Mouse (Mus musculus): ENCODE results near the gene Myh14.
"Not testable (repeated sequence)": the region's sequence is repeated elsewhere in the genome, so short reads cannot be mapped to it uniquely, and the experiment has no call there.

Gene Myh14

DNA sequence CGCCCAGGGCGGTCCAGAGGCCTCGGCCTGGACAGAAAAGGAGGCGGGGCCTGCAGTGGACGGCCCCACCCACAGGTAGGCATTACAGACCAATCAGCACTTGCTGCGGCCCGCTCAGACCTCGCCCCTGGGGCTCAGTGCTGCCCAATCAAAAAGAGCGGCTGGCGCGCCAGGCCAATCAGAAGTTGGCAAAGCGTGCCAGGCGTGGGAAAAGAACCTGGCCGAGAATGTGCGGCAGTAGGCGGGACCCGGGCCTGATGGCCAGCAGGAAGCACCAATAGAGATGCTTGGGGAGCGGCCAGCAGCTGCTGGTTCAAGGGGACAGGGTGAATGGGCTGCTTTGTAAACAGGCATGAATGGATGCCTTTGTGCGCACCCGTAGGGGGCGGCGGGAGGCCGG is at the start of gene Myh14:
Gene Myh14, minus strand, starts transcription at position 41 of the 400 bp plus-strand sequence.
- DNase-seq (ENCODE audit: low spot score in 2 of 2): peak; percentile 88 to 92

- DNase-seq (ENCODE audit: low spot score in 2 of 2): no peak
Measured at GRCm38 (mm10) chr7:44709881-44710280, 39.2 kb upstream of the Myh14 start.

DNA sequence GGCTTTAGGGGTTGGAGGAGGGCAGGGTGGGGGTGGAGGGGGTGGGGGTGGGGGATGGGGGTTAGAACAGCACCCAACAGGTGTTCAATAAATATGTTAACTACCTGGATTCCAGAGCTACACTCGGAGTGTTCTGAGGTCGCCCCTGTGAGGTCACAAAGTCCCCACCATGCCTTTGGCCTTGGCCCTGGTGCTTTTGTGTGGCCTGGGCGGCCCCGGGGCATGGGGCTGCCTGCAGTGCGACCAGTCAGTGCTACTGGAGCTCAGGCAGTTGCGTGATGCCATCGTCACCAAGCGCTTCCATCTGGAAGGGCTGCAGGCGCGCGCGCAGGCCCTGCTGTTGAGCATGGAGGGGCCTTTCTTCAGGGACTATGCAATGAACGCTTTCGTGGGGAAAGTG is 37.9 kb upstream of the Myh14 start, which contains the start of gene Izumo2:
Gene Izumo2, plus strand, starts transcription at position 169 of the 400 bp plus-strand sequence.
- DNase-seq (ENCODE audit: low spot score in 2 of 2): no peak

- DNase-seq (ENCODE audit: low spot score in 2 of 2): not testable (repeated sequence)
Measured at GRCm38 (mm10) chr7:44708093-44708492, 37.5 kb upstream of the Myh14 start.

DNA sequence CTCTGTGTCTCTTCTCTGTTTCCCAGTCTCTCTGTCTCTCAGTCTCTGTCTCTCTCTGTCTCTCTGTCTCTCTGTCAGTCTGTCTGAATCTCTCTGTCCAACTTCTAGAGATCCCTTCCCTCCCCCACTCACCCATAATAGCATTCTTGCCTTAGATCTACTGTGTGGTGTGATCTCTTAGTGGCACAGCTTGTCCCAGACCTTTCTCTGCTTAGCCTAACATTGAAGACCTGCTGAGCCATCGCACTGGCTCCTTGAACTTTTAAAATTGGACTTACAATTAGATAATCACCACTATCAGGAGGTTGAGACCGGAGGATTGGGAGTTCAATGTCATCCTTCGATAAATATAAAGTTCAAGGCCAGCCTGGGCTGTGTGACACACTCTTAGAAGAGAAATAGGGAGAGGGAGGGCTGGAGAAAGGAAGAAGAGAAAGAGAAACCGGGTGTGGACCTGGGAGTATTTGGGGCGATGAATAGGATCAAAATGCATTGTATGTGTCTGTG is 36.6 kb upstream of the Myh14 start:
- no peak for DNase-seq (ENCODE audit: low spot score in 2 of 2)

DNA sequence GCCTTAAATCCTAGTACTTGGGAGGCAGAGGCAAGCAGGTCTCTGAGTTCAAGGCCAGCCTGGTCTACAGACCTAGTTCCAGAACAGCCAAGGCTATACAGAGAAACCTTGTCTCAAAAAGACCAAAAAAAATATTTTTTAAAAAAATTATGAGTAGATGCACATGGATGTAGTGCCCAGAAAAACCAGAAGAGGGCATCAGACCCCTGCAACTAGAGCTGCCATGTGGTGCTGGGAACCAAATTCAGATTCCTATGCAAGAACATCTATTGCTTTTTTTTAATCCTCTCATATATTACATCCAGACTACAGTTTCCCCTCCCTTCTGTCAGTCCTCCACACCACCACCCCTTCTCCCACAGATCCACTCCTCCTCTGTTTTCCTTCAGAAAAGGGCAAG is 35.7 kb upstream of the Myh14 start:
- no peak for DNase-seq (ENCODE audit: low spot score in 2 of 2)

- no peak for DNase-seq (ENCODE audit: low spot score in 2 of 2)
Measured at GRCm38 (mm10) chr7:44705086-44705485, 34.4 kb upstream of the Myh14 start.

DNA sequence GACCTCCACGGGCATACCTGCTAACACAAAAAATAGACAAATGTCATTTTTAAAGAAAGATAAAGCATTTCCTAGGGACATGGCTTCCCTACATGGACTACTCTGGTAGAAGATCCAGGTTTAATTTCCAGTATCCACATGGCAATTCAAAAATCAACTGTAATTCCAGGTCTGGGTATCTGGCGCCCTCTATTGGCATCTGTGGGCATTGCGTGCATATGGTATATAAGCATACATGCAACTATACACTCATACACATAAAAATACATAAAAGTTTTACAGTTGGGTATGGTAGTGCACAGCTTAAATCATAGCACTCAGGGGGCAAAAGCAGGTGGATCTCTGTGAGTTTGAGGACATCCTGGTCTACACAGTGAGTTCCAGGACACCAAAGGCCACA is 33.7 kb upstream of the Myh14 start:
- no peak for DNase-seq (ENCODE audit: low spot score in 2 of 2)

DNA sequence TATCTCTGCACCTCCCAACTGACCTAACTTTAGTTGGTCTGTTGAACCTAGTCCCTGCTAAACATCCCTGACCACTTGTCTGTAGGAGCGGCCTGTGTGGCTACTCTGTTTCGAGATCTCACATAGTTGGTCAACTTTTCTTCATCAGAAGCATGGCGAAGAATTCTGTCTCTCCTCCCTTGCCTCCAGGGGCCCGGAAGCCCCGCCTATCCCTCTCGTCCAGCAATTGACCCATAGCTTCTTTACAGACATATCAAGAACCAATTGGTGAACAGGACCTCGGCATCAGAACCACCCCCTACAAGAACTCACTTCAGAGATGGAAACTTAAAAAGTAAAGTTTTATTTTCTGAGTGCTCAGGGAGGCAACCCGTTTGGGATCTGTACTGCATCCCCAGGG is 32.3 kb upstream of the Myh14 start:
- no peak for DNase-seq (ENCODE audit: low spot score in 2 of 2)

DNA sequence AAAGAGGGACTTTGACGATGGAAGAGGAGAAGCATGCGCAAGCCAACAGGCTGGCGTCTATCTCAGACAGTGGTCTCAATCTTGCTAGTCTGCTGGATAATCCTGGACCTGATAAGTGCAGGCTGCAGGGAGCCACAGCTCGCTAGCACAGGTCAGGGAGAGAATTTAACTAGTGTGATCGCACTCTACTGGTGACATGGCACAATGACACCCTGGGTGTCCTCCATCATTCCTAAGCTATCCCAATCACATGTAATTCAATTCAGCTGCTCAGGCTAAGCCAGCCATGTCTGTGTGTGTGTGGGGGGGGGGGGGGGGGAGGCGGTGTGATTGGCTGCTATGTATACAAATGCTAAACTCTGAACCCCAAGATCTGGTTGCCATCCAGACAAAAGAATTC is 31.3 kb upstream of the Myh14 start:
- DNase-seq (ENCODE audit: low spot score in 2 of 2): no peak

GRCm38 (mm10) chr7:44697980-44698379 is 27.3 kb upstream of the Myh14 start:
- DNase-seq (ENCODE audit: low spot score in 2 of 2): no peak

GRCm38 (mm10) chr7:44697191-44697710 is 26.6 kb upstream of the Myh14 start:
- DNase-seq (ENCODE audit: low spot score in 2 of 2): no peak

DNA sequence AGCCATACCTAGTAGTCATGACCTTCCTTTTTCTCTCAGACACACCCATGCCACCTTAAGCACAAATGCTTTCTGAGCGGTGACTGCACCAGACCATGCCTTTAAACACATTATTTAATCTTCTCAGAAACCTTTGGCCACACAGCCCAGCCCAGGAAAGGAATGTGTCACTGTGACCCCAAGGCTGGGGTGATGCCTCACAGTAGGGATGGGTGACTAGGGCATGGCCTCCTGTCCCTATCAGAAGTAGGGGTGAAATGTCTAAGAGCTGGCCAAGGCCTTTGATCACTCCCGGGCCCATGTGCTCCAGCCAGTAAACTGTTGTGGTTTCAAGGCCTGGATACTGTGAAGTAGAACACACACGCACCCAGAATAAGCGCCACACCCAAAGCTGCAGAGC is 24.6 kb upstream of the Myh14 start:
- no peak for DNase-seq (ENCODE audit: low spot score in 2 of 2)

DNA sequence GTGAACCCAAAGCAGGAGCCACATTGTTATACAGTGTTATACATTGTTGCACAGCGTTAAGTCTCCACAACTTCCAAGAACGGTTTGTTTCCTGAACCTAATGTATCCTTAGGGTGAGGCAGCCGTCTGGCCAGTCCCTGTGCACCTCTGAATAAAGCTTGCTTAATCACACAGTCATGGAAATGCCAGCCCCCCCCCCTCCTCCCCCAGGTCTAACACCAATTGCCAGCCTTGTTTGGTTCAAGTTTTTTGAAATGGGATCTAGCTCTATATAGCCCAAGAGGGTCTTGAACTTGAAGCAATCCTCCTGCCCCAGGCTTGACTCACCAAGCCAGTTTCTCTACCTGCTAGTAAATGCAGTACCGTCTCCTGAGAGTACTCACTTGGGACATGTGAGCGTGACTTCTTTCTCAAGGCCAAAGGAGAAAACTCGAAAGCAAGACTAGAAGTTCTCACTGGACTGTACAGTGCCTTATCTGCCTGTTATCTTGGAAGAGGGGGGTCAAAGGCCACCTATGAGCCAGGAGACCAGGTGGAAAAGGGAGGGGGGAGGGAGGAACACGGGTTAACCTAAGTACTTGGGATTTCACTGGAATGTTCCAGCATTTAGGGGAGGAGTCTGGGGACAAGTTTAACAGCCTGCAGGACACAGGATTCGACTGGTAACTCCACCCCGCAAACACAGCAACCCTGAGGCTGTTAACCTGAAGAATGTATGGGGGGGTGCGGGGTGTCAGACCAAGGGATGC is 23.0 kb upstream of the Myh14 start:
- no peak for DNase-seq (ENCODE audit: low spot score in 2 of 2)

- DNase-seq (ENCODE audit: low spot score in 2 of 2): no peak
Measured at GRCm38 (mm10) chr7:44689331-44689730, 18.7 kb upstream of the Myh14 start.

DNA sequence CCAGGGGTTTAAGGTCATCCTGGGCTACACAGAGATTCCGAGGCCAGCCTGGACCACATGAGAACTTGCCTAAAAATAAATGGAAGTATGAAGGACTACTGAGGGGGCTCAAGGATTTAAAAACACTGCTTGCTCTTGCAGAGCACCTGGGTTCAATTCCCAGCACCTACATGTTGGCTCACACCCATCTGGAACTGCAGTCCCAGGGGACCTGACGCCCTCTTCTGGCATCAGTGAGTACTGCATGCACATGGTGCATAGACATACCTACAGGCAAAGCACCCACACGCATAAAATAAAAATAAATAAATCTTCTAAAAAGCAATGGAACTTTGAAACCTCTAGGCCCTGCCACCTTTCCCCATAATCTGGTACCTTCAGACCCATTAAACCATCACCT is 18.2 kb upstream of the Myh14 start:
- DNase-seq (ENCODE audit: low spot score in 2 of 2): no peak

DNA sequence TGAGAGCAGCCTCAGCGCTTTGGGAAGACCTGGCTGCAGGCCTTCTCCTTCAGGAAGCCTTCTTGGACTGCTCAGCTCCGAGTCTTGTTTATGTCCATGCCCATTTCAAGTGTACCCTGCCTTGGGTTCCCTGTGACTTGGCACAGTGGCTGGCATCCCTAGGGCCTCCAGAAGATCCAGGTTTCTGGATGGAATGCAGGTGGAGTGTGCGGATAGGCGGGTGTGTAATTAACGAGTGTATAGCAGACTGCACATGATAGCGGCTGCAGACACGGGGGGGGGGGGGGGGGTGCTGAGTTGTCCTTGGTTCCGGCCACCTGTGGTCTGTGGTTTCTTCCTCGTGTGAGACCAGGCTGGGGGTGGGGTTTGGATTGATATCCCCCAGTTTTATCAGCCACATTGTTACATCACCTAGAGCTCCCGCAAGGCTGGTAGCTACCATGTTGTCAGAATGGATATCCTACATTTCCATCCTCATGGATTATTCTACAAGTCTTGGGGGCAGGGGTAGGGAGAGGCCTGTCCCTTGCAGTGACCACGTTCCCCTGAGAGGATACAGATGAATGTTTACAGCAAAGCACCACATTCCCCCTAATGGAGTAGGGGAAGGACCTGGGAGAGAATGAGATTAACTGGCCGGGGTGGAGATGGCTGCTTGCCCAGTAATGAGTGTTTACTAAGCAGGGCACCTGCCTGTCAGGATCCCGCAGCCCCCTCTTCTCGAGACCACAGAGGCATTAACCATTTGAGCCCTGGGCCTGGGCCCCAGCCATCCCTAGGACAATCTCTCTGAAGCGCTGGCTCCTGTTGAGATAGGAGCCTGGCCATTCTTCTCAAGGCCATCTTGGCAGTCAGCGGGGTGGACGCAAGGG is 15.1 kb upstream of the Myh14 start:
- DNase-seq (ENCODE audit: low spot score in 2 of 2): no peak

GRCm38 (mm10) chr7:44683656-44684055 is 13.0 kb upstream of the Myh14 start:
- no peak for DNase-seq (ENCODE audit: low spot score in 2 of 2)

DNA sequence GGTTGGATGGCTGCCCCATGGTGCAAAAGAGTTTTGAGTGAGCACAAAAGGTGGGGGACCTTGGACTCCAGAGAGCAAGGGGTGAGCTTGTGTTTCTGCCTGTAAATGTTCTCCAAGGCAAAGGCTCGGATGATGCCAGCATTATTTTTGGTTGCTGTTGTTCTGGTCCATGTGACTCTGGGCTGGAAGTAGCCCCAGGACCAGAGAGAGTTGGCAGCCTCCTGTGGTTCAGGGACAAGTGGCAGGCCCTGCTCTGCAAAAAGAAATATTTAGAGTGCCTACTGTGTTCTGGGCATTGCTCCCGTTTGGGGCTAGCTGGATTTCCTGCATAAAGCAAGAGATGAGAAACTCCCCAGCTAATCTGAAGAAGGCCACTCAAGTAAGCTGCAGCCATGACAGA is 6.0 kb upstream of the Myh14 start:
- peak; percentile 49 to 50 for DNase-seq (ENCODE audit: low spot score in 2 of 2)

GRCm38 (mm10) chr7:44676126-44676525 is 5.5 kb upstream of the Myh14 start:
- no peak for DNase-seq (ENCODE audit: low spot score in 2 of 2)

- no peak for DNase-seq (ENCODE audit: low spot score in 2 of 2)
Measured at GRCm38 (mm10) chr7:44675171-44675570, 4.5 kb upstream of the Myh14 start.

- no peak for DNase-seq (ENCODE audit: low spot score in 2 of 2)
Measured at GRCm38 (mm10) chr7:44674511-44674910, 3.9 kb upstream of the Myh14 start.

All from right cerebral cortex, postnatal 36 days (tissue).